Mouse (Mus musculus): Measurements from ENCODE around the gene Serpinb8.

DNA sequence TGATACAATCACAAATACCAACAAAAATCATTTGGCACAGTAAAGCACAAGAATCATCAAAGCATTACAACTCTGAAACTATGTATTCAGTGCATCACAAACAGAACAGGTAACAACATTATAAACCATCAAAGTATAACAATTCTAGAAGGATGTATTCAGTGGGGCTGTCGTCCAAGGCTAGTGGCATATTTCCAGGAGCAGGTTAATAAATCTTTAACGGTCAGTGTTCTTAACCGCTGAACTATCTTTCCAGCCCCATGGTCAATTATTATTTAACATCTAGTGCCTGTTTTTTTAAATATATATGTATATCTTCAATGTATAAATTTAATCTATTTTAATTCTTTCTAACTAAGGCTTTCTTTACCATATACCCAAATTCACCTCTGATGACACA lies 3.6 kb upstream of the Serpinb8 start:
- TF ChIP-seq CTCF (IDR thresholded peaks at IDR 0.05; ENCODE audit: insufficient read depth, low read length) (no peak), POLR2A (IDR thresholded peaks at IDR 0.05; ENCODE audit: borderline replicate concordance, extremely low read depth, low read depth, low read length) (no peak)
